Mouse (Mus musculus): ENCODE data around the gene Cwc22. TPM values are rescaled to one million over a fixed set of nuclear protein-coding genes. Genes with fewer than 3 reads are reported as not detected.

Cwc22 gene
- 25.7 and 31.2 TPM in 2 replicates for polyA plus RNA-seq (2015; fragmentation: Nextera tagmentation; extraction: Ambion mirVana)

- H3K36me3 ChIP-seq, result no peaks in the 10 kb centered on the region
- H3K27ac ChIP-seq (replicated peaks), result peak within 1 kb of the TSS; percentile 81
- peak within 1 kb of the TSS; percentile 87 for H3K9ac ChIP-seq (replicated peaks)
- H3K4me1 ChIP-seq, result peaks cover 16% of the 10 kb centered on the region
- no peaks in the 10 kb centered on the region for H3K27me3 ChIP-seq
- peak within 1 kb of the TSS; percentile 88 for H3K4me3 ChIP-seq
- no peaks in the 10 kb centered on the region for H3K9me3 ChIP-seq
- peak within 1 kb of the TSS; percentile 82 for H3K4me2 ChIP-seq (replicated peaks)
- ATAC-seq (replicated peaks), result peak; percentile 96
- under 1% methylated on average over 55 of the region's 55 CpGs for WGBS
Measured at GRCm38 (mm10) chr2:77945596-77946485, at the start of gene Cwc22. Gene Cwc22 (minus strand): TSS chr2:77946375.

GRCm38 (mm10) chr2:77993727-77994401, 47.7 kb upstream of the Cwc22 start:
- Histone ChIP-seq H3K36me3 (no peaks in the 10 kb centered on the region), H3K27ac (replicated peaks) (no peak overlapping the region), H3K4me1 (no peaks in the 10 kb centered on the region), H3K4me2 (replicated peaks) (no peak overlapping the region), H3K27me3 (no peaks in the 10 kb centered on the region), H3K4me3 (no peak overlapping the region), H3K9me3 (no peaks in the 10 kb centered on the region), H3K9ac (replicated peaks) (no peak overlapping the region)
- no peak for ATAC-seq (replicated peaks)
- 74% methylated on average over 4 of the region's 4 CpGs for WGBS

GRCm38 (mm10) chr2:77992951-77993604, 46.9 kb upstream of the Cwc22 start:
- Histone ChIP-seq H3K36me3 (no peaks in the 10 kb centered on the region), H3K9me3 (no peaks in the 10 kb centered on the region), H3K27ac (replicated peaks) (no peak overlapping the region), H3K4me1 (no peaks in the 10 kb centered on the region), H3K4me3 (no peak overlapping the region), H3K4me2 (replicated peaks) (no peak overlapping the region), H3K9ac (replicated peaks) (no peak overlapping the region), H3K27me3 (no peaks in the 10 kb centered on the region)
- 83% methylated on average over 3 of the region's 3 CpGs for WGBS
- no peak for ATAC-seq (replicated peaks)

GRCm38 (mm10) chr2:77990820-77991219, 44.6 kb upstream of the Cwc22 start:
- H3K27ac ChIP-seq (replicated peaks), result no peak overlapping the region
- no peaks in the 10 kb centered on the region for H3K9me3 ChIP-seq
- no peak overlapping the region for H3K4me3 ChIP-seq
- no peaks in the 10 kb centered on the region for H3K27me3 ChIP-seq
- no peak overlapping the region for H3K4me2 ChIP-seq (replicated peaks)
- no peaks in the 10 kb centered on the region for H3K36me3 ChIP-seq
- 61% methylated on average over 2 of the region's 2 CpGs for WGBS
- no peaks in the 10 kb centered on the region for H3K4me1 ChIP-seq
- ATAC-seq (replicated peaks), result no peak
- no peak overlapping the region for H3K9ac ChIP-seq (replicated peaks)

- Histone ChIP-seq H3K27me3 (no peaks in the 10 kb centered on the region), H3K9ac (replicated peaks) (no peak overlapping the region), H3K27ac (replicated peaks) (no peak overlapping the region), H3K4me3 (no peak overlapping the region), H3K36me3 (no peaks in the 10 kb centered on the region), H3K9me3 (no peaks in the 10 kb centered on the region), H3K4me1 (no peaks in the 10 kb centered on the region), H3K4me2 (replicated peaks) (no peak overlapping the region)
- ATAC-seq (replicated peaks), result no peak
Measured at GRCm38 (mm10) chr2:77990121-77990520, 43.9 kb upstream of the Cwc22 start.

- 74% methylated on average over 1 of the region's 1 CpGs for WGBS
- no peak overlapping the region for H3K27ac ChIP-seq (replicated peaks)
- no peak for ATAC-seq (replicated peaks)
Measured at GRCm38 (mm10) chr2:77989390-77989789, 43.2 kb upstream of the Cwc22 start.

GRCm38 (mm10) chr2:77985991-77986730, 40.0 kb upstream of the Cwc22 start:
- Histone ChIP-seq H3K4me1 (no peaks in the 10 kb centered on the region), H3K4me3 (no peak overlapping the region), H3K27ac (replicated peaks) (no peak overlapping the region), H3K36me3 (no peaks in the 10 kb centered on the region), H3K9me3 (no peaks in the 10 kb centered on the region), H3K27me3 (no peaks in the 10 kb centered on the region), H3K9ac (replicated peaks) (no peak overlapping the region), H3K4me2 (replicated peaks) (no peak overlapping the region)
- no peak for ATAC-seq (replicated peaks)
- WGBS, result 85% methylated on average over 2 of the region's 2 CpGs

More at GRCm38 (mm10) chr2:77989390-77989789, 43.2 kb upstream of the Cwc22 start:
- Histone ChIP-seq H3K9me3 (no peaks in the 10 kb centered on the region), H3K4me1 (no peaks in the 10 kb centered on the region), H3K27me3 (no peaks in the 10 kb centered on the region), H3K9ac (replicated peaks) (no peak overlapping the region), H3K4me2 (replicated peaks) (no peak overlapping the region), H3K4me3 (no peak overlapping the region), H3K36me3 (no peaks in the 10 kb centered on the region)

GRCm38 (mm10) chr2:77984209-77984608, 38.0 kb upstream of the Cwc22 start:
- no peaks in the 10 kb centered on the region for H3K4me1 ChIP-seq
- H3K9me3 ChIP-seq, result no peaks in the 10 kb centered on the region
- ATAC-seq (replicated peaks), result no peak
- H3K27ac ChIP-seq (replicated peaks), result no peak overlapping the region
- no peaks in the 10 kb centered on the region for H3K36me3 ChIP-seq
- no peak overlapping the region for H3K4me3 ChIP-seq
- H3K27me3 ChIP-seq, result no peaks in the 10 kb centered on the region
- 79% methylated on average over 4 of the region's 4 CpGs for WGBS
- H3K4me2 ChIP-seq (replicated peaks), result no peak overlapping the region
- no peak overlapping the region for H3K9ac ChIP-seq (replicated peaks)

GRCm38 (mm10) chr2:77981826-77982225, 35.7 kb upstream of the Cwc22 start:
- Histone ChIP-seq H3K4me2 (replicated peaks) (no peak overlapping the region), H3K9me3 (no peaks in the 10 kb centered on the region), H3K9ac (replicated peaks) (no peak overlapping the region), H3K4me1 (no peaks in the 10 kb centered on the region), H3K27me3 (no peaks in the 10 kb centered on the region), H3K4me3 (no peak overlapping the region), H3K27ac (replicated peaks) (no peak overlapping the region), H3K36me3 (no peaks in the 10 kb centered on the region)
- ATAC-seq (replicated peaks), result no peak
- 95% methylated on average over 4 of the region's 4 CpGs for WGBS

GRCm38 (mm10) chr2:77980696-77981095, 34.5 kb upstream of the Cwc22 start:
- no peaks in the 10 kb centered on the region for H3K9me3 ChIP-seq
- WGBS, result 89% methylated on average over 5 of the region's 5 CpGs
- no peaks in the 10 kb centered on the region for H3K36me3 ChIP-seq
- no peaks in the 10 kb centered on the region for H3K27me3 ChIP-seq
- H3K4me3 ChIP-seq, result no peak overlapping the region
- H3K27ac ChIP-seq (replicated peaks), result no peak overlapping the region
- no peak overlapping the region for H3K9ac ChIP-seq (replicated peaks)
- H3K4me2 ChIP-seq (replicated peaks), result no peak overlapping the region
- ATAC-seq (replicated peaks), result no peak
- H3K4me1 ChIP-seq, result no peaks in the 10 kb centered on the region

- Histone ChIP-seq H3K4me1 (no peaks in the 10 kb centered on the region), H3K9me3 (no peaks in the 10 kb centered on the region), H3K9ac (replicated peaks) (no peak overlapping the region), H3K4me3 (no peak overlapping the region), H3K27ac (replicated peaks) (no peak overlapping the region), H3K36me3 (no peaks in the 10 kb centered on the region), H3K4me2 (replicated peaks) (no peak overlapping the region), H3K27me3 (no peaks in the 10 kb centered on the region)
- WGBS, result 96% methylated on average over 2 of the region's 2 CpGs
- ATAC-seq (replicated peaks), result no peak
Measured at GRCm38 (mm10) chr2:77979519-77979918, 33.3 kb upstream of the Cwc22 start.
